Mouse (Mus musculus) cerebellum, adult 2 months (tissue): ENCODE measurements around the gene Trim14. TPM values are rescaled to one million over a fixed set of nuclear protein-coding genes. Genes with fewer than 3 reads are reported as not detected.

ENCODE experiments used
- DNase-seq, 2 experiments: peaks; one replicate each; pipeline ENCODE4 v3.0.0; 2021
- H3K27ac ChIP-seq: fragments of 200-500 bp; 2 replicates; pipeline ENCODE4 v1.5.1; 2012; ENCODE audit warnings: low read length, control low read depth, inconsistent platforms; ENCODE audit not compliant: insufficient read depth
- H3K27me3 ChIP-seq: fragments of 200-500 bp; 2 replicates; pipeline ENCODE4 v1.6.1; 2012; ENCODE audit warnings: inconsistent platforms, mild to moderate bottlenecking, low read length, moderate library complexity; ENCODE audit not compliant: control insufficient read depth, insufficient read depth
- H3K4me1 ChIP-seq: fragments of 200-500 bp; 2 replicates; pipeline ENCODE4 v1.6.1; 2011; ENCODE audit warnings: low read length; ENCODE audit not compliant: control insufficient read depth, insufficient read depth
- H3K4me3 ChIP-seq: fragments of 200-500 bp; replicated peaks from 2 replicates; pipeline ENCODE3; 2011; ENCODE audit warnings: mild to moderate bottlenecking, low read depth, low read length, control low read depth; ENCODE audit not compliant: insufficient read depth
- CTCF ChIP-seq: fragments of 200-500 bp; IDR thresholded peaks from 2 replicates; pipeline ENCODE4 v1.5.1; 2011; ENCODE audit warnings: low read depth, mild to moderate bottlenecking, control low read depth, low read length, moderate library complexity, borderline replicate concordance; ENCODE audit not compliant: insufficient read depth
- POLR2A ChIP-seq: fragments of 200-500 bp; IDR thresholded peaks from 2 replicates; pipeline ENCODE4 v1.6.1; 2011; ENCODE audit warnings: low read length, control low read depth, borderline replicate concordance; ENCODE audit not compliant: insufficient read depth
- WGBS: fragments of 180-500 bp; shearing (Covaris S2); methylation state at CpG from one replicate; pipeline ENCODE4 v1.1.7; 2018; 5-methylcytosine and 5-hydroxymethylcytosine counted together
- polyA plus RNA-seq: library from polyadenylated mRNA; depleted of rRNA; stranded (reverse); fragments of >200 nt; gene quantifications from 2 replicates; pipeline ENCODE4 v1.2.3, GENCODE M21; 2012

Trim14 gene
- polyA plus RNA-seq, 1 experiment = 0.69 TPM

DNA sequence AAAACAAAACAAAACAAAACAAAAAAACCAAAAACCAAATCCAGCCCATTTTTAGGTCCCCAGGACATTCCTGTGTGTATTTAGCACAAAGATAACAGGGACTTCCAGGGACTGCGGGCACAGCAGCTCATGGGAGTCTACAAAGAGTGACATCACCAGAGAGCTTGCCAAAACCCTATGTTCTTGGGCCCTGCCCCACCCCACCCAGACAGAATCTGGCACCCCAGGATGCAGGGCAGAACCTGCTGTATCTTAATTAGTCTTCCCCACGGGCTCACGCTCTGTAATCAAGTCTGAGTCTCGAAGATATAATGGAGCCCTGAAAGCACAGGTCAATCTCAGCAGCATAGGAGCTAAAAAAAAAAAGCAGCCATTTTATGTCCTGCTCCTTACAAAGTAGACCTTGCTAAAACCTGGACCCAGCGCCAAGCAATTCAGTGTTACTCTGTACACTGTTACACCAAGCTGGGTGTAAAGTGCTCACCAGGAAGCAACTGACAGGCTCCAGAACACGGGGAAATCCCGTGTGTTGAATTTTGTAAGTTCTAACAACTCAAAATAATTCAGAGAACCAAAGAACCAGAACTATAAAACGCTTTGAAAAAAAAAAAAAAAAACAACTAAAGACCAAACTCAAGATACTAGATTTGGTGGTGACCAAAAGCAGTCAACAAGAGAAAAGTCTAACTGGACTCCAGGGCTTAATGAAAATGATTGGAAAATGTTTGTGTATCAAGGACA, 31.2 kb upstream of the Trim14 start:
- no peak overlapping the region for H3K4me3 ChIP-seq
- WGBS = 51% methylated on average over 8 of the region's 8 CpGs
- peak; percentile 18 to 52 for DNase-seq
- no peak overlapping the region for H3K27ac ChIP-seq
- H3K27me3 ChIP-seq = no peaks in the 10 kb centered on the region
- peaks cover 31% of the 10 kb centered on the region for H3K4me1 ChIP-seq
- TF ChIP-seq CTCF (no peak), POLR2A (no peak)

DNA sequence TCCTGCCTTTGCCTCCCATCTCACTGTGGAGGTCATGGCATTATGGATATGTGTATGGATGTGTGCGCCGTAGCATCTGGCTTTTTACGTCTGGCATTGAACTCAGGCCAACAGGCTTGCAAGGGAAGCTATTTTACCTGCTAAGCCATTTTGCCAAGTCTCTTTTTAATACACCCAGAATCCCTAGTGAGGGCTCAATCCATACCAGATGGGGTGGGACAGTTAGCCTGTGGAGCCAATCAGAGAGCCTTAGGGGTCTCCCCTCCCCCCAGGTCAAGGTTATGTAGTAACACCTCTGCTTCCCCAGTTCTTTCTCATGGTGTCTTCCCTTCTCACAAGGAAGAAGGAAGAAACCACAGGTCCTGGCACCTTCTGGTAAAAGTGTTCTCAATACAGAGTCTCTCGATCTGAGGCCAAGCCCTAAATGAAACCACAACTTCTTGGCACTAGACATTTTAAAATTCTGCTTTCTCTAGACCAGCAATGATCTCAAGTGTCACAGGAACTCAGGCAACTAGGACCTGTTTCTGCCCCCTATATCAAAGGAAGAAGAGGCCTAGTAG, 29.5 kb upstream of the Trim14 start:
- Histone ChIP-seq H3K27me3 (no peaks in the 10 kb centered on the region), H3K27ac (no peak overlapping the region), H3K4me1 (peaks cover 31% of the 10 kb centered on the region), H3K4me3 (no peak overlapping the region)
- WGBS = 74% methylated on average over 4 of the region's 4 CpGs
- TF ChIP-seq CTCF = no peak
- no peak for TF ChIP-seq POLR2A
- DNase-seq = no peak

DNA sequence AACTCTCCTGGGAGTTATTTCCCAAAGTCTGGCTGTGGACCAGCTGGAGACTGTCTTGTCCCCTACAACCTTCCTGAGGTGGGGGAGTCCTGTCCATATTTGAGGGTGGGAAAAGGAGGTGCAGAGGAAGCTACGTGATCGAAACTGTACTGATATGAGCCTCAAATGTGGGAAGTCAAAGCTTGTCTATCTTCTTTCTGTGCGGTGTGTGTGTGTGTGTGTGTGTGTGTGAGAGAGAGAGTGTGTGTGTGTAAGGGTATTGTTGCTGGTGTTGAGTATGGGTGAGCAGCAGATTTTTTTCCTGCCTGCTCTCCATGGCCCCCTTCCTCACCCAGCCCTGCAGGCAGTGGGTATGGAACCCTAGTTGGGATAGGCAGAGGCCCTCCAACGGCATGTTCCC, 28.3 kb upstream of the Trim14 start:
- no peak for DNase-seq
- Histone ChIP-seq H3K27me3 (no peaks in the 10 kb centered on the region), H3K4me3 (no peak overlapping the region), H3K27ac (no peak overlapping the region), H3K4me1 (peaks cover 21% of the 10 kb centered on the region)
- 87% methylated on average over 4 of the region's 4 CpGs for WGBS
- TF ChIP-seq CTCF (no peak), POLR2A (no peak)

DNA sequence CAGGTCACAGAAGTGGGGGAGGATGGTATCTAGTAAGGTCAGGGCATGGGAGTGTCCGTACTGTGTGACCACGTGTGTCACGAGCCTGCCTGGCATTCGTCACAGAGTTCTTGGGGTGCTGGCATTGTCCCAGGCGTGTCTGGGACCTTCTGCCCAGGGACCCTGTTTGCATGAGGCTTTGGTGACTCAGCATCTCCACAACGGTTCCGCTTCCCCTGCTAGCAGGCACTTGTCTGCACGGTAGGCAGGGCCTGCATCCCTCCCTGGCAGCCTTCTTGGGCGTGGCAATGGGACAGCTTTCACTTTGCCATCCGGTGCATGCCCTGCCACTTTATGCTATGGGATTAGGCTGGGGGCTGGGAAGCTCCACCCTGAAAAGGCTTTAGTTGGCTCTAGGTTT, 27.9 kb upstream of the Trim14 start:
- Histone ChIP-seq H3K27ac (no peak overlapping the region), H3K4me1 (peaks cover 18% of the 10 kb centered on the region), H3K27me3 (no peaks in the 10 kb centered on the region), H3K4me3 (no peak overlapping the region)
- WGBS = 21% methylated on average over 10 of the region's 10 CpGs
- DNase-seq = peak in 1 of 2 experiments; percentile 58
- TF ChIP-seq POLR2A = no peak
- TF ChIP-seq CTCF = no peak

DNA sequence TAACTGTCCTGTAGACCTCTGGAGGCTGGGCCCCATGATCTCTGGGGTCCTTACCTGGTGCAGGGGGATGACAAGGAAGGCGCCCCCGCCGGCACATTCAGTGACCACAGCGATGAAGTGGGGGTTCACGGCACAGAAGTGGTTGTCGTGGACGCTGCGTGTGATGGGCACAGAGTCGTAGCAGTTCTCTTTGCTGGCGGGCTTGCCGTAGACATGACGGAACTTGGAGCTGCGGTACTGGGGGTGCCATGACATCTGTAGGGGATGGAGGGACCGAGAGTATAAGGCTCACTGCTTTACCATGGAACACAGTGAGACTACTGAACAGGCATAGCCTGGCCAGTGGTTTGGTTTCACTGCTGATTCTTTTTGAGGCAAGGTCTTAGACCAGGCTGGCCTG, 26.9 kb upstream of the Trim14 start:
- DNase-seq = no peak
- H3K27me3 ChIP-seq = no peaks in the 10 kb centered on the region
- H3K4me1 ChIP-seq = peaks cover 13% of the 10 kb centered on the region
- no peak overlapping the region for H3K4me3 ChIP-seq
- no peak for TF ChIP-seq POLR2A
- no peak for TF ChIP-seq CTCF
- 95% methylated on average over 14 of the region's 14 CpGs for WGBS
- H3K27ac ChIP-seq = no peak overlapping the region

DNA sequence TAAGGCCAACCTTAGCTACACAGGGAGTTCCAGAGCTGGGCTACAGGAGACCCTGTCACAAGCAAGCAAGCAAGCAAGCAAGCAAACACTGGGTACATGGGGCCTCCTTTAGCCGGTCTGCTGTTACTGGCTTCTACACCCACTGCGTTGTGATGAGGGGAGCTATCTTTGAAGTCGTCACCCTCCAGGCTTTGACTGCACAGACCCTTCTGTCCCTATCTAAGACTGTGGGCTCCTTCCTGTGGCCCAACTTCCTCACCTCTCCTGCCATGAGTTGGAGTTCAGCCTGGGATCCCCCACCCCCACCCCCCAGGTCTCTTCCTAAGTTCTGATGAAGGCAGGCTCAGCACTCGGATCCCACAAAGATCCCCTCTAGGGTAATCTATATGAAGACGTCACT, 26.1 kb upstream of the Trim14 start:
- TF ChIP-seq CTCF (no peak), POLR2A (no peak)
- WGBS = 88% methylated on average over 5 of the region's 5 CpGs

DNA sequence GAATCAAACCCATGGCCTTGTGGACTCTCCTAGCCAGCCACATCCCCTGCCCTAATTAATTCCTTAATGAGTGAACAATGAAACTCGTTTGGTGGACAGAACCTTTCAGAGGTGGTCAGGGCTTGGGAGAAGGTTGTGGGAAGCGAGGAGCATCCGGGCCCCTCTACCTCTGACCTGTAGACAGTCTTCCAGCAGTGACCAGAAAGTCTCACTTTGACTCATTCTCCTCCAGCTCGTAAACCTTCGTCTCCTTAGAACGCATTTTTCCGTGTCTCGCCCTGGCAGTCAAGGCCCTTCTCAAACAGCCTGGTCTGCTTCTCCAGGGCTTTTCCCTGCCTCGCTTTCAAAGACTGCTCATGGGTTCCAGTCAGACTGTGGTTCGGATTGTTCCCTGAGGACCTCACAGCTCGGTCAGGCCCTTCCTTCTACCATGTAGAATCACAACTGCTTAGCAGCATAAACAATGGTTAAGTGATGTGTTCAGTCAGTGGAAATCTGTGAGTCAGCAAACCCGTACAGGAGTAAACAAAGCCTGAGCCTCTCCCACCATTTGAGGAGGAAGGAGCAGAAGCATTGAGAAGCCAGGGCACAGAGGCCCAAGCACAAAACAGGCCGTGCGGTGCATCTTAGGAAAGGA, 24.2 kb upstream of the Trim14 start:
- Histone ChIP-seq H3K27ac (no peak overlapping the region), H3K27me3 (no peaks in the 10 kb centered on the region), H3K4me1 (peaks cover 18% of the 10 kb centered on the region), H3K4me3 (no peak overlapping the region)
- 82% methylated on average over 14 of the region's 14 CpGs for WGBS
- TF ChIP-seq POLR2A = no peak
- no peak for TF ChIP-seq CTCF
- no peak for DNase-seq

More for the DNA sequence above, 26.1 kb upstream of the Trim14 start:
- DNase-seq = no peak
- Histone ChIP-seq H3K27me3 (no peaks in the 10 kb centered on the region), H3K27ac (no peak overlapping the region), H3K4me1 (peaks cover 12% of the 10 kb centered on the region), H3K4me3 (no peak overlapping the region)
